Mouse (Mus musculus) cerebellum, adult 2 months (tissue): Measurements from ENCODE around the gene St6galnac6. TPM values are rescaled to one million over a fixed set of nuclear protein-coding genes. Genes with fewer than 3 reads are reported as not detected.

Experiments used
- DNase-seq, 2 experiments: peaks; one replicate each; pipeline ENCODE4 v3.0.0; 2021
- H3K27ac ChIP-seq: fragments of 200-500 bp; 2 replicates; pipeline ENCODE4 v1.5.1; 2012; ENCODE audit warnings: low read length, control low read depth, inconsistent platforms; ENCODE audit not compliant: insufficient read depth
- H3K27me3 ChIP-seq: fragments of 200-500 bp; 2 replicates; pipeline ENCODE4 v1.6.1; 2012; ENCODE audit warnings: inconsistent platforms, mild to moderate bottlenecking, low read length, moderate library complexity; ENCODE audit not compliant: control insufficient read depth, insufficient read depth
- H3K4me1 ChIP-seq: fragments of 200-500 bp; 2 replicates; pipeline ENCODE4 v1.6.1; 2011; ENCODE audit warnings: low read length; ENCODE audit not compliant: control insufficient read depth, insufficient read depth
- H3K4me3 ChIP-seq: fragments of 200-500 bp; replicated peaks from 2 replicates; pipeline ENCODE3; 2011; ENCODE audit warnings: mild to moderate bottlenecking, low read depth, low read length, control low read depth; ENCODE audit not compliant: insufficient read depth
- CTCF ChIP-seq: fragments of 200-500 bp; IDR thresholded peaks from 2 replicates; pipeline ENCODE4 v1.5.1; 2011; ENCODE audit warnings: low read depth, mild to moderate bottlenecking, control low read depth, low read length, moderate library complexity, borderline replicate concordance; ENCODE audit not compliant: insufficient read depth
- POLR2A ChIP-seq: fragments of 200-500 bp; IDR thresholded peaks from 2 replicates; pipeline ENCODE4 v1.6.1; 2011; ENCODE audit warnings: low read length, control low read depth, borderline replicate concordance; ENCODE audit not compliant: insufficient read depth
- WGBS: fragments of 180-500 bp; shearing (Covaris S2); methylation state at CpG from one replicate; pipeline ENCODE4 v1.1.7; 2018; 5-methylcytosine and 5-hydroxymethylcytosine counted together
- polyA plus RNA-seq: library from polyadenylated mRNA; depleted of rRNA; stranded (reverse); fragments of >200 nt; gene quantifications from 2 replicates; pipeline ENCODE4 v1.2.3, GENCODE M21; 2012

St6galnac6 gene
- polyA plus RNA-seq, 1 experiment: 89.5 TPM

DNA sequence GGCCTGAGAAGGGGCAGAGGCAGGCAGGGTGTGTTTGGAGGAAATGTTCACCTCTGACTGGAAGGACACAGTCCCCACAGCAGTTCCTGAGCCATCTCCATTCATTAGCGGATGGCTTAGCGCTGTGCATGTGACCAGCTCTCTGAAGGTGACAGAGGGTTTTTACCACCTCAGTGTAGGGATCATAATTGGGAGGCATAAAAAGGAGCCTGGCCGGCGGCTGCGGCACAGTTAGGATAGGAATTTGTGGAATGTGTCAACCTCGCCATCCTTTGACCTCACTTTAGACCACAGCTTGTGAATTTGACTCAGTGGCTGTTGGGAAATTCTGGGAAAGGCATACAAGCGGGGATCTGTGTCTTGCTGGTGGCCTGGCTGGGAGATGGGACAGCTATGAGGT is 54.3 kb downstream of the St6galnac6 start:
- Histone ChIP-seq H3K27me3 (no peaks in the 10 kb centered on the region), H3K4me3 (no peak overlapping the region), H3K27ac (no peak overlapping the region), H3K4me1 (no peaks in the 10 kb centered on the region)
- 71% methylated on average over 7 of the region's 7 CpGs for WGBS
- no peak for TF ChIP-seq CTCF
- TF ChIP-seq POLR2A: no peak
- no peak for DNase-seq

DNA sequence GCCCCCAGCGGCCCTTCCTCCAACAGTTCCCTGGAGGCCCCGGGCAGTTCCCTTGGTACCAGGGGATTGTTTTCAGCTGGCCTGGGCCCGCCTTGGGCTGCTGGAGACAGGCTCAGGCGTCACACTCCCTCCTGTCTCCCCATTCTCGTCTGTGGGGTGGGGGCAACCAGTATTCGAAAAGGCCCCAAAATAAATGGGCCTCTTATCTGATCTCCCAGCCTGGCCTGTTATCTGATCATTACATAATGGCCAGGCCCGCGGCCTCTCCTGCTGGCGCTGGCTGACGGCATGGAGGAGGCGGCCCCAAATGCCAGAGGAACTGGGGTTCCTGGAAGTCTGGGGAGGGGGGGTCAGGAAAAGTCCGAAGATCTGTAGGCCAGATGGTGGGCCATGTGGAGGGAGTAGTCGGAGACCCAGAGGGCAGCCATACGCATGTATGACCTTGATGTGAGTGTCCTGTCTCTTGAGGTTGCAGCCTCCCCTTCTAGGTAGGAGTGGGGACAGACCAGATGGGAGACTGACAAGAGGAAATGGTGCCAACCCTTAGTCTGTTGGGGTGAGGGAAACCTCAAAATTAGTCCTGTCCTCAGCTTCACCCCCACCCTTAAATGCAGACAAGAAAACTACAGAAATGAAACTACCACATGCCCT is 55.4 kb downstream of the St6galnac6 start:
- Histone ChIP-seq H3K4me1 (no peaks in the 10 kb centered on the region), H3K27ac (0 out of 2 replicates have a peak overlapping the region, but pooled peaks have one; percentile 54)
- TF ChIP-seq CTCF: no peak
- TF ChIP-seq POLR2A: no peak

DNA sequence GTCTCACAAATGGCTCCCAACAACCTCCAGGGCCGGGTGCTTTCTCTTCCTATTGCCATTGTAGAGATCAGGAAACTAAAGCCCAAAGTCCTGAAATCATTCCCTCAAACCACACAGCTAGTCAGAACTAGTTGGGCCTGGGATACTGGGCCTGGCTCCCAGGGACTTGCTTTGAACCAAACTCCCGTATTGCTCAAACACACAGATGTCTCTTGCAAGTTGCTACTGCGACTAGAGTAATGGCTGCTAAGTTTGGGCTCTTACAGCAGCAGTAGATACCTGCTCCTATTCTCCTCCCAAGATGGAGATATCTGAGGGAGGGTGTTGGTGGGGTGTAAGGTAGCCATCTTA is 55.9 kb downstream of the St6galnac6 start:
- Histone ChIP-seq H3K4me1 (no peaks in the 10 kb centered on the region), H3K27ac (peak overlapping the region; percentile 54; the same call in 1 of the 2 replicates), H3K4me3 (no peak overlapping the region), H3K27me3 (no peaks in the 10 kb centered on the region)
- 86% methylated on average over 3 of the region's 3 CpGs for WGBS
- DNase-seq: no peak
- TF ChIP-seq POLR2A (no peak), CTCF (no peak)

More for the DNA sequence above, 55.4 kb downstream of the St6galnac6 start:
- no peak for DNase-seq
- WGBS: 75% methylated on average over 14 of the region's 14 CpGs
- Histone ChIP-seq H3K27me3 (no peaks in the 10 kb centered on the region), H3K4me3 (no peak overlapping the region)

DNA sequence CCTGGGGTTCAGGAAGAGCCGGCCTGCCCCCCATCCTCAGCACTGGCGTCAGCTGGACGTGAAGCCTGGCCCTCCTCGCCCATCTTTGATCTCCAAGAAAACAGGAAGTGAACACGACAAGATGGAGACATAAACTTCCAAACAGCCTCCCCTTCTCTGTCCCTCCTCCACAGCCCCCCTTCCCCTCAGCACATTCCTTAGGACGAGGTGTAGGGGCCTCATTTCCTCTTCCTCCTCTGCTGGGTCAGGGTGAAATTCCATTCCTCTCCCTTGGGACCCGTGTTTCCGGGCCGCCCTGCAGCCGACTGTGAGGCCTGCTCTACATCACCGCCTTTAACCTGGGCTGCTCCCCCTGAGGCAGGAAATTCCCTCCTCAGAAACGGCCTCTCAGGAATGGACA is 56.3 kb downstream of the St6galnac6 start:
- TF ChIP-seq CTCF (no peak), POLR2A (no peak)
- peak overlapping the region; percentile 44; the same call in 1 of the 2 replicates for H3K27ac ChIP-seq
- H3K4me1 ChIP-seq: no peaks in the 10 kb centered on the region
- 71% methylated on average over 12 of the region's 12 CpGs for WGBS
- no peak for DNase-seq
- no peaks in the 10 kb centered on the region for H3K27me3 ChIP-seq
- no peak overlapping the region for H3K4me3 ChIP-seq

DNA sequence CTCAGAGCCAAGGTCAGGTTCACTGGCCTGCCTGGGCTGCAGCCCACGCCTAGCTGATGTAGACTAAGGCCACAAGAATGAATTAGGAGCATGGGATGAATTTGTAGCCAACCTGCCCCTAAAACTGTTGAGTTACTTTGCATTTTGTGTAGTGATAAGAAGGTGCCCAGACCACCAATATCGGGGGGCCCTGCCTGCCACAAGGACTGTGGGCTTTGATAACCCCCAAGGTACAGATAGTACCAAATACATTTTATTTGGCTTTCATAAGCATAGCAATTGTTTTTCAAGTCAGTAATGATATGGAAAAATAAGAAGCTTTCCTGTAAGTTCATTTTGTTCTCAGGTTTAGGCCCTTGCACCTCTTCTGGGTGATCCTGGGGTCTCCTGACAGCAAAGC is 59.4 kb downstream of the St6galnac6 start:
- TF ChIP-seq CTCF (no peak), POLR2A (no peak)
- Histone ChIP-seq H3K4me3 (no peak overlapping the region), H3K27ac (no peak overlapping the region), H3K27me3 (no peaks in the 10 kb centered on the region), H3K4me1 (no peaks in the 10 kb centered on the region)
- WGBS: 93% methylated on average over 2 of the region's 2 CpGs
- DNase-seq: no peak

DNA sequence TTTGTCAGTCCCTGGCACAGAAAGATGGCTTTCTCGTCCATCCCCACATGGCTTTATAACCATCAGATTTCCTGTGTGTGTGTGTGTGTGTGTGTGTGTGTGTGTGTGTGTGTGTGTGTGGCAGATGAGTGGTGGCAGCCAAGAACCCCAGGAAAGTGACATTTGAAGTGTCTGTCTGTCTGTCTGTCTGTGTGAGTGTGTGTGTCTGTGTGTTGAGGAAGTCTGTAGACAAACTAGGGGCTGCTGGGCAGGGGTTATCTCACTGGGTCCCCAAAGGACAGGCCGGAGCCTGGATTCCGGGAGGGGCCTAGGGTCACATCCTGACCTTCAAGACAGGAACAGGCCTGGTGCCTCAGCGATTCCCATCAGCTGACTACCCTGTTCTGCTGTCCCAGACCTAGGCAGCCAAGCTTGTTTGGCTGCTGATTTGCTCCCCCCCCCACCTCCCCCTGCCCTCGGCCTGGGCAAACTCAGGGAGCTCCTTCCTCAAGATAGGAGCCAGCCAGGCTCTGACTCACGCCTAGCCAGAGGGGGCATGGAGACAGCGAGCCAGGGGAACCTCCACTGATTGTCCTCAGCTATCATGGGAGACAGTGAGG is 62.1 kb downstream of the St6galnac6 start:
- WGBS: 49% methylated on average over 7 of the region's 7 CpGs
- Histone ChIP-seq H3K4me1 (no peaks in the 10 kb centered on the region), H3K27me3 (no peaks in the 10 kb centered on the region), H3K4me3 (no peak overlapping the region), H3K27ac (no peak overlapping the region)
- TF ChIP-seq CTCF (no peak), POLR2A (no peak)
- DNase-seq: no peak

DNA sequence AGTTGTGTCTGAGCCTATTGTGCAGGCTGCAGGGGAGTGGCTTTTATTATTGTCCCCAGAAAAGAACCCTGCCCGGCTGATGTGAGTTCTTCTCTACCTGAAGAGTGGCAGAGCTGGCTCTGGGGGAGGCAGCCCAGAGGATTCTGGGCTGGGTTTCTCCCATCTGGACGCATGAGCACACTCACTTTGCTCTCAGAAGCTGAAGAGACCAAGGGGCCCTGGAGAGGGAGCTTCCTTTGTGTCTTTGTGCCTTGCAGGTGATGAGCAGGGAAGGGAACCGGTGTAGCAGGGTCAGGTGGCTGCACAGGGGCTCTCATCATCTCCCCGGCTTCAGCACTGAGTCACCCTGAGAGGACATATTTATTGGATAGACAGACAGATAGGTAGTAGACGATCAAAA is 62.8 kb downstream of the St6galnac6 start:
- no peak overlapping the region for H3K27ac ChIP-seq
- WGBS: 63% methylated on average over 5 of the region's 5 CpGs
- TF ChIP-seq POLR2A (no peak), CTCF (no peak)
- H3K4me3 ChIP-seq: no peak overlapping the region
- H3K27me3 ChIP-seq: no peaks in the 10 kb centered on the region
- H3K4me1 ChIP-seq: no peaks in the 10 kb centered on the region
- no peak for DNase-seq

DNA sequence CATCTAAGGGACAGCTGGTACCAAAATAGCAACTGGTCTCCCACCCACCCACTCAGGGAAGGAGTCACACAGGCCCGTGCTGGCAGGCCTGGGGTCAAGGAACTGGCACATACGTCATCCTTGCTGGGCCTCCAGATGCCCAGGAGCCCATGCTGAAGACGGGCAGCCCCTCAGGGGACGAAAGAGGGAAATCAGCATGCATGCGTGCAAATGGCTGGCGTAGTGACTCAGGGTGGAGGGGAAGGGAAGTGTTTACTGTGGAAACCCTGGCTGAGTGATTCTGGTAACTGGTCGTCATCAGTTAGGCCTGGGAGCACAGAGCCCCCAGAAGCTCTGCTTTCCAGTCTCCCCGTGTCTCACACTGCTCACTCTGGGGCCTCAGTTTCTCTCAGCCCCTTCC is 65.8 kb downstream of the St6galnac6 start:
- no peaks in the 10 kb centered on the region for H3K4me1 ChIP-seq
- WGBS: 51% methylated on average over 8 of the region's 8 CpGs
- TF ChIP-seq POLR2A (no peak), CTCF (no peak)
- H3K4me3 ChIP-seq: no peak overlapping the region
- H3K27ac ChIP-seq: no peak overlapping the region
- no peaks in the 10 kb centered on the region for H3K27me3 ChIP-seq
- DNase-seq: no peak
